Mouse (Mus musculus) liver, embryonic 11.5 days (tissue): ENCODE results near the gene Pfkp. TPM values are rescaled to one million over a fixed set of nuclear protein-coding genes. Genes with fewer than 3 reads are reported as not detected.

Source experiments
- ATAC-seq: fragments of 200-750 bp; cut with Nextera tagmentation; replicated peaks from 2 replicates; pipeline ENCODE4 v1.8.0; 2017; ENCODE audit warnings: moderate number of reproducible peaks, mild to moderate bottlenecking, moderate TSS enrichment, moderate library complexity; ENCODE audit not compliant: low FRiP score
- DNase-seq: peaks from one replicate; pipeline ENCODE4 v3.0.0-alpha.2; 2017; ENCODE audit warnings: low spot score
- H3K27ac ChIP-seq: fragments of 300-500 bp; sonication (generic); 2 replicates; pipeline ENCODE4 v1.5.1; 2014; ENCODE audit warnings: mild to moderate bottlenecking, low read depth, low read length, control low read depth
- H3K27me3 ChIP-seq: fragments of 300-500 bp; sonication (generic); replicated peaks from 2 replicates; pipeline ENCODE4 v1.6.1; 2014; ENCODE audit warnings: low read length, mixed read lengths; ENCODE audit not compliant: control insufficient read depth, insufficient read depth
- H3K36me3 ChIP-seq: fragments of 300-500 bp; sonication (generic); 2 replicates; pipeline ENCODE4 v1.6.1; 2014; ENCODE audit warnings: mild to moderate bottlenecking, low read length, moderate library complexity, mixed read lengths; ENCODE audit not compliant: control insufficient read depth, insufficient read depth
- H3K4me1 ChIP-seq: fragments of 300-500 bp; sonication (generic); replicated peaks from 2 replicates; pipeline ENCODE4 v1.6.1; 2014; ENCODE audit warnings: low read length, mixed read lengths; ENCODE audit not compliant: control insufficient read depth, insufficient read depth
- H3K4me2 ChIP-seq: fragments of 300-500 bp; sonication (generic); 2 replicates; pipeline ENCODE4 v1.6.1; 2014; ENCODE audit warnings: mild to moderate bottlenecking, control low read depth, moderate library complexity
- H3K4me3 ChIP-seq: fragments of 300-500 bp; sonication (generic); 2 replicates; pipeline ENCODE4 v1.5.1; 2014; ENCODE audit warnings: low read depth, low read length, control low read depth
- H3K9ac ChIP-seq: fragments of 300-500 bp; sonication (generic); 2 replicates; pipeline ENCODE4 v1.6.1; 2014; ENCODE audit warnings: low read depth, low read length, control low read depth
- H3K9me3 ChIP-seq: fragments of 300-500 bp; sonication (generic); 2 replicates; pipeline ENCODE4 v1.6.1; 2016; ENCODE audit warnings: low read length, inconsistent platforms, mixed read lengths; ENCODE audit not compliant: control insufficient read depth
- WGBS: fragments of 180-500 bp; shearing (Covaris S2); extraction: QIAGEN DNeasy Blood & Tissue Kit; methylation state at CpG from one replicate; pipeline ENCODE4 v1.1.7; 2014; 5-methylcytosine and 5-hydroxymethylcytosine counted together
- polyA plus RNA-seq: library from polyadenylated mRNA; unstranded; fragments of >200 nt; fragmentation: Nextera tagmentation; extraction: Ambion mirVana; gene quantifications from 2 replicates; pipeline ENCODE4 v1.2.1, GENCODE M21; 2014

Gene Pfkp
- polyA plus RNA-seq, 1 experiment from 2014 or later: 27.4 TPM

- no peak overlapping the region for H3K4me2 ChIP-seq
- H3K36me3 ChIP-seq: no peaks in the 10 kb centered on the region
- H3K9ac ChIP-seq: no peak overlapping the region
- ATAC-seq (no peak), DNase-seq (no peak)
- H3K4me3 ChIP-seq: no peak overlapping the region
- no peaks in the 10 kb centered on the region for H3K9me3 ChIP-seq
- peaks cover 10% of the 10 kb centered on the region for H3K4me1 ChIP-seq
- 81% methylated on average over 12 of the region's 12 CpGs for WGBS
- H3K27me3 ChIP-seq: no peaks in the 10 kb centered on the region
- no peak overlapping the region for H3K27ac ChIP-seq
Observed at GRCm38 (mm10) chr13:6634063-6634462, 14.5 kb downstream of the Pfkp start.

- H3K4me3 ChIP-seq: no peak overlapping the region
- no peaks in the 10 kb centered on the region for H3K36me3 ChIP-seq
- H3K9me3 ChIP-seq: no peaks in the 10 kb centered on the region
- ATAC-seq: no peak
- no peaks in the 10 kb centered on the region for H3K27me3 ChIP-seq
- H3K27ac ChIP-seq: no peak overlapping the region
- peaks cover 10% of the 10 kb centered on the region for H3K4me1 ChIP-seq
- H3K4me2 ChIP-seq: no peak overlapping the region
- WGBS: 59% methylated on average over 7 of the region's 7 CpGs
- no peak for DNase-seq
- H3K9ac ChIP-seq: no peak overlapping the region
Observed at GRCm38 (mm10) chr13:6633524-6633923, 15.1 kb downstream of the Pfkp start.

GRCm38 (mm10) chr13:6632935-6633334 lies 15.6 kb downstream of the Pfkp start:
- DNase-seq (no peak), ATAC-seq (no peak)

GRCm38 (mm10) chr13:6632513-6632912 lies 16.1 kb downstream of the Pfkp start:
- DNase-seq: no peak
- Histone ChIP-seq H3K9ac (no peak overlapping the region), H3K4me2 (no peak overlapping the region), H3K27ac (no peak overlapping the region), H3K27me3 (no peaks in the 10 kb centered on the region), H3K4me3 (no peak overlapping the region), H3K36me3 (no peaks in the 10 kb centered on the region), H3K4me1 (peaks cover 10% of the 10 kb centered on the region), H3K9me3 (no peaks in the 10 kb centered on the region)
- ATAC-seq: no peak
- 69% methylated on average over 8 of the region's 8 CpGs for WGBS

More at GRCm38 (mm10) chr13:6632935-6633334, 15.6 kb downstream of the Pfkp start:
- Histone ChIP-seq H3K9me3 (no peaks in the 10 kb centered on the region), H3K4me2 (no peak overlapping the region), H3K4me1 (peaks cover 10% of the 10 kb centered on the region), H3K9ac (no peak overlapping the region), H3K4me3 (no peak overlapping the region), H3K27me3 (no peaks in the 10 kb centered on the region), H3K36me3 (no peaks in the 10 kb centered on the region), H3K27ac (no peak overlapping the region)
- WGBS: 54% methylated on average over 4 of the region's 4 CpGs

GRCm38 (mm10) chr13:6631772-6632510 lies 16.6 kb downstream of the Pfkp start:
- peaks cover 10% of the 10 kb centered on the region for H3K4me1 ChIP-seq
- DNase-seq (no peak), ATAC-seq (no peak)
- H3K4me3 ChIP-seq: no peak overlapping the region
- H3K36me3 ChIP-seq: no peaks in the 10 kb centered on the region
- no peak overlapping the region for H3K4me2 ChIP-seq
- no peak overlapping the region for H3K9ac ChIP-seq
- H3K27ac ChIP-seq: no peak overlapping the region
- 74% methylated on average over 12 of the region's 12 CpGs for WGBS
- no peaks in the 10 kb centered on the region for H3K27me3 ChIP-seq
- no peaks in the 10 kb centered on the region for H3K9me3 ChIP-seq

- H3K27me3 ChIP-seq: no peaks in the 10 kb centered on the region
- peaks cover 4% of the 10 kb centered on the region; the same call in 1 of the 2 replicates for H3K4me1 ChIP-seq
- WGBS: 93% methylated on average over 5 of the region's 5 CpGs
Observed at GRCm38 (mm10) chr13:6630660-6631059, 17.9 kb downstream of the Pfkp start.

GRCm38 (mm10) chr13:6629927-6630326 lies 18.6 kb downstream of the Pfkp start:
- no peak overlapping the region for H3K4me2 ChIP-seq
- DNase-seq: no peak
- ATAC-seq: no peak

More at GRCm38 (mm10) chr13:6630660-6631059, 17.9 kb downstream of the Pfkp start:
- H3K4me3 ChIP-seq: no peak overlapping the region
- H3K27ac ChIP-seq: no peak overlapping the region
- DNase-seq (no peak), ATAC-seq (no peak)
- H3K9ac ChIP-seq: no peak overlapping the region
- no peak overlapping the region for H3K4me2 ChIP-seq
- no peaks in the 10 kb centered on the region for H3K9me3 ChIP-seq
- H3K36me3 ChIP-seq: no peaks in the 10 kb centered on the region

GRCm38 (mm10) chr13:6628998-6629764 lies 19.4 kb downstream of the Pfkp start:
- DNase-seq (no peak), ATAC-seq (no peak)
- H3K4me1 ChIP-seq: peaks cover 4% of the 10 kb centered on the region; the same call in 1 of the 2 replicates
- no peaks in the 10 kb centered on the region for H3K36me3 ChIP-seq
- no peak overlapping the region for H3K4me2 ChIP-seq
- no peak overlapping the region for H3K9ac ChIP-seq
- no peak overlapping the region for H3K27ac ChIP-seq
- no peak overlapping the region for H3K4me3 ChIP-seq
- no peaks in the 10 kb centered on the region for H3K27me3 ChIP-seq
- WGBS: 83% methylated on average over 14 of the region's 14 CpGs
- H3K9me3 ChIP-seq: no peaks in the 10 kb centered on the region

More at GRCm38 (mm10) chr13:6629927-6630326, 18.6 kb downstream of the Pfkp start:
- Histone ChIP-seq H3K9me3 (no peaks in the 10 kb centered on the region), H3K9ac (no peak overlapping the region), H3K27me3 (no peaks in the 10 kb centered on the region), H3K27ac (no peak overlapping the region), H3K4me3 (no peak overlapping the region), H3K36me3 (no peaks in the 10 kb centered on the region), H3K4me1 (peaks cover 4% of the 10 kb centered on the region; the same call in 1 of the 2 replicates)
- WGBS: 70% methylated on average over 5 of the region's 5 CpGs
